Mouse (Mus musculus) kidney, adult 2 months (tissue): Measurements from ENCODE around the gene 5730480H06Rik. TPM values are rescaled to one million over a fixed set of nuclear protein-coding genes. Genes with fewer than 3 reads are reported as not detected.

Experiments used
- DNase-seq: peaks from one replicate; pipeline ENCODE4 v3.0.0; 2021
- H3K27ac ChIP-seq: fragments of 200-500 bp; 2 replicates; pipeline ENCODE4 v1.5.1; 2012; ENCODE audit warnings: low read depth, low read length, control low read depth, inconsistent platforms; ENCODE audit not compliant: insufficient read depth
- H3K27me3 ChIP-seq: fragments of 200-500 bp; replicated peaks from 2 replicates; pipeline ENCODE4 v1.6.1; 2012; ENCODE audit warnings: mild to moderate bottlenecking, moderate library complexity, low read length, inconsistent platforms; ENCODE audit not compliant: control insufficient read depth, insufficient read depth
- H3K36me3 ChIP-seq: fragments of 200-500 bp; 2 replicates; pipeline ENCODE4 v1.6.1; 2012; ENCODE audit warnings: mild to moderate bottlenecking, moderate library complexity, low read length, inconsistent platforms; ENCODE audit not compliant: control insufficient read depth, insufficient read depth
- H3K4me1 ChIP-seq: fragments of 200-500 bp; 2 replicates; pipeline ENCODE4 v1.6.1; 2011; ENCODE audit warnings: low read length; ENCODE audit not compliant: control insufficient read depth, insufficient read depth
- H3K4me3 ChIP-seq: fragments of 200-500 bp; 2 replicates; pipeline ENCODE4 v1.5.1; 2011; ENCODE audit warnings: mild to moderate bottlenecking, low read depth, low read length, control low read depth; ENCODE audit not compliant: insufficient read depth
- CTCF ChIP-seq: fragments of 200-500 bp; conservative IDR thresholded peaks from 2 replicates; pipeline ENCODE4 v1.5.1; 2011; ENCODE audit warnings: low read depth, mild to moderate bottlenecking, control low read depth, low read length, moderate library complexity, mixed read lengths; ENCODE audit not compliant: insufficient read depth, insufficient read length
- POLR2A ChIP-seq: fragments of 200-500 bp; IDR thresholded peaks from one replicate; pipeline ENCODE4 v1.6.1; 2011; ENCODE audit warnings: low read depth, low read length, control low read depth
- WGBS: fragments of 180-500 bp; shearing (Covaris S2); methylation state at CpG from one replicate; pipeline ENCODE4 v1.1.7; 2018; 5-methylcytosine and 5-hydroxymethylcytosine counted together
- polyA plus RNA-seq: library from polyadenylated mRNA; depleted of rRNA; stranded (reverse); fragments of >200 nt; gene quantifications from 2 replicates; pipeline ENCODE4 v1.2.3, GENCODE M21; 2012

The 5730480H06Rik gene
- polyA plus RNA-seq, 1 experiment: 6.3 TPM

- TF ChIP-seq POLR2A (no peak), CTCF (no peak)
- no peaks in the 10 kb centered on the region for H3K27me3 ChIP-seq
- H3K4me3 ChIP-seq: no peak overlapping the region
- DNase-seq: no peak
- H3K27ac ChIP-seq: no peak overlapping the region
- no peaks in the 10 kb centered on the region for H3K36me3 ChIP-seq
- WGBS: 87% methylated on average over 1 of the region's 1 CpGs
- H3K4me1 ChIP-seq: no peaks in the 10 kb centered on the region
Observed at GRCm38 (mm10) chr5:48349309-48349708, 21.6 kb downstream of the 5730480H06Rik start.

DNA sequence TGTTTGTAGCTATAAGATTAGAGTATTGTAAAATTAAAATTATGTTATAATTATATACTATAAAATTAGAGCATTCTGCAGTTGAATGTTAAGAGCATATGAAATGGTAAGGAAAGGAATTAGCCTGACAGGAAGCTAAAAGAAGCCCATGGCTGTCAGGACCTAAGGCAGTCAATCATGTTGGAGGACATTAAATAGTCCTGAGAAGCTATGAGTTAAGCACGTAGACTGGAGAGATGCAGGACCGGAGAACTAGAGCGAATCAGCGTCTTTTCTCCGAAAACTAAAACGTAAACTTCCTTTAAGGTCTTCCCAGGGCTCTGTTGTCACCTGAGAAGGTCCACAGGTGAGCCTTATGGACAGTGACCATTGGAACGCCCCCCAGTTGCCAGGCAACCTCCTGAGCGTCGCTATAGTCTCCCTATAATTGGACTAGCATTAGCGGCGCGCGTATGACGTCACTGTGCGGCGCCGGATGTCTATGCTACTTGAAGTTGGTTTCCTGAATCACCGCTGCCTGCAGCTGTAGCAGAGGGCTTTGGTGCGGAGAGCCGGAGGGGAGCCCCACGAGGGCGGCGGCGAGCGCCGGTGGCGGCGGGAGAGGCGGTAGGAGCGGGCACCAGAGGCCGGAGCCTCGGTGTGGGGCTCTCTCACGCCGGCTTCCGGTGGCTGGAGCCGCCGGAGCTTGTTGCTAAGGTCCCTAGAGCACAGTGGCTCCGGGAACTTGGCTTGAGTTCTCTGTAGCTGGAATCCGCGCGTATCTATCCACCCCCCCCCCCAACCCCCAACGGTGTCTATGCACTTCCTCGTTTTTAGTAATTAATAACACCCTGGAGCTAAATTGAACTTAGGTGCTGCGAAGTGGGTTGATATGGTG, 44.4 kb downstream of the 5730480H06Rik start:
- peak overlapping the region; percentile 92 for H3K4me3 ChIP-seq
- WGBS: under 1% methylated on average over 44 of the region's 44 CpGs
- H3K36me3 ChIP-seq: no peaks in the 10 kb centered on the region; the same call in 1 of the 2 replicates
- no peaks in the 10 kb centered on the region for H3K27me3 ChIP-seq
- peak; percentile 97 for DNase-seq
- 0 out of 2 replicates have a peak, but pooled peaks cover 4% of the 10 kb centered on the region for H3K4me1 ChIP-seq
- TF ChIP-seq POLR2A: no peak
- TF ChIP-seq CTCF: no peak
- no peak overlapping the region for H3K27ac ChIP-seq

- 65% methylated on average over 3 of the region's 3 CpGs for WGBS
- no peak for TF ChIP-seq POLR2A
- no peak for TF ChIP-seq CTCF
- DNase-seq: peak; percentile 33
- Histone ChIP-seq H3K4me3 (no peak overlapping the region), H3K27me3 (no peaks in the 10 kb centered on the region), H3K4me1 (no peaks in the 10 kb centered on the region), H3K27ac (no peak overlapping the region), H3K36me3 (no peaks in the 10 kb centered on the region; the same call in 1 of the 2 replicates)
Observed at GRCm38 (mm10) chr5:48402497-48402896, 74.7 kb downstream of the 5730480H06Rik start.

DNA sequence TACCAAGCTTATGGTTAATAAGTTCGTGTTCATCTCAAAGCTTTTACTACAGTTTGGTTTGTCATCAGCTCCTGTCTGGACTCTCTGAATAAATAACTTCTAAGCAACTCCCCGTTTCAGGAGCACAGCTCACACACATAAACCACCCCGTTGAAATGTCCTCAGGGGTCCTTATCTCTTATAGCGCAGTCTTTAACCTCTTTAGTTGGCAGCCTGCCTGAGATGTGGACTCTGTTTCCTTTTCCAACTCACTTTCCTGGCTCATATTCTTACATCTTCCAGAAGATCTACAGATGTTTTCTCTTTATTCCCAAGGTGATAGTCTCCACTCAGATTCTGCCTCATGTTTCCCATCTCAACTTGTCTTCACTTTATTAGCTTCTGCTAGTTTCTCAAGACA, 80.5 kb downstream of the 5730480H06Rik start:
- 38% methylated on average over 4 of the region's 4 CpGs for WGBS
- DNase-seq: no peak
- Histone ChIP-seq H3K27me3 (no peaks in the 10 kb centered on the region), H3K36me3 (peaks cover 2% of the 10 kb centered on the region; the same call in 1 of the 2 replicates), H3K27ac (no peak overlapping the region), H3K4me3 (no peak overlapping the region), H3K4me1 (no peaks in the 10 kb centered on the region)
- TF ChIP-seq POLR2A (no peak), CTCF (no peak)

- no peak for TF ChIP-seq POLR2A
- TF ChIP-seq CTCF: no peak
- no peak for DNase-seq
- Histone ChIP-seq H3K27ac (no peak overlapping the region), H3K4me3 (no peak overlapping the region), H3K27me3 (no peaks in the 10 kb centered on the region), H3K36me3 (peaks cover 2% of the 10 kb centered on the region), H3K4me1 (no peaks in the 10 kb centered on the region)
- 69% methylated on average over 5 of the region's 5 CpGs for WGBS
Observed at GRCm38 (mm10) chr5:48410348-48410747, 82.6 kb downstream of the 5730480H06Rik start.

- Histone ChIP-seq H3K4me1 (no peaks in the 10 kb centered on the region), H3K27ac (no peak overlapping the region), H3K36me3 (peaks cover 2% of the 10 kb centered on the region; the same call in 1 of the 2 replicates), H3K4me3 (no peak overlapping the region), H3K27me3 (no peaks in the 10 kb centered on the region)
- TF ChIP-seq POLR2A (no peak), CTCF (no peak)
- WGBS: 55% methylated on average over 4 of the region's 4 CpGs
- no peak for DNase-seq
Observed at GRCm38 (mm10) chr5:48411462-48411861, 83.7 kb downstream of the 5730480H06Rik start.

DNA sequence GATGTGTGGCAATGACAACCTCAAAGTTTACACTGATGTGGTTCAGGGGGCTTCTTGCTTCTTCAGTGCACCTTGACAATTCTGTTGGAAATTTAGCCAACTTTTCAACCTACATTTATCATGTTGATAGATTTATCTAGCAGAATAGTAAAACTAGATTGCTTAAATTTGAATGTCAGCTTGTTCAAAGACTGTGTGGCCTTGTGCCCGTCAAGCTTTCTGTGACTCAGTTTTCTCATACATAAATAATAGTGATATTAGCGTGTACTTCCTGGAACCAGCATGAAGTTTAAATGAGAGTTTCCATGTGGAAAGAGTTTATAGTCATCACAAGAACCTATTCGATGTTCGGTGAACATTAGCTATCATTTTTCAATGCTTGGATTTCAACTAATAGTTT, 84.5 kb downstream of the 5730480H06Rik start:
- H3K27me3 ChIP-seq: no peaks in the 10 kb centered on the region
- TF ChIP-seq POLR2A (no peak), CTCF (no peak)
- H3K4me3 ChIP-seq: no peak overlapping the region
- H3K36me3 ChIP-seq: peaks cover 2% of the 10 kb centered on the region; the same call in 1 of the 2 replicates
- H3K4me1 ChIP-seq: no peaks in the 10 kb centered on the region
- 82% methylated on average over 4 of the region's 4 CpGs for WGBS
- H3K27ac ChIP-seq: no peak overlapping the region
- no peak for DNase-seq
